Mouse (Mus musculus) thymus, postnatal 0 days (tissue): ENCODE data around the gene Spire2. TPM values are rescaled to one million over a fixed set of nuclear protein-coding genes. Genes with fewer than 3 reads are reported as not detected.
A peak's percentile ranks its signal among the peaks of the same experiment; 100 is the strongest.
"Not testable (repeated sequence)": the region's sequence is repeated elsewhere in the genome, so short reads cannot be mapped to it uniquely, and the experiment has no call there.

ENCODE experiments used
- DNase-seq: peaks from one replicate; pipeline ENCODE4 v3.0.0-alpha.2; 2015; ENCODE audit warnings: low spot score
- polyA plus RNA-seq: library from polyadenylated mRNA; unstranded; fragments of >200 nt; fragmentation: Nextera tagmentation; extraction: Ambion mirVana; gene quantifications from 2 replicates; pipeline ENCODE4 v1.2.1, GENCODE M21; 2015

Spire2 gene
- polyA plus RNA-seq, 1 experiment from 2014 or later = 1.4 TPM

DNA sequence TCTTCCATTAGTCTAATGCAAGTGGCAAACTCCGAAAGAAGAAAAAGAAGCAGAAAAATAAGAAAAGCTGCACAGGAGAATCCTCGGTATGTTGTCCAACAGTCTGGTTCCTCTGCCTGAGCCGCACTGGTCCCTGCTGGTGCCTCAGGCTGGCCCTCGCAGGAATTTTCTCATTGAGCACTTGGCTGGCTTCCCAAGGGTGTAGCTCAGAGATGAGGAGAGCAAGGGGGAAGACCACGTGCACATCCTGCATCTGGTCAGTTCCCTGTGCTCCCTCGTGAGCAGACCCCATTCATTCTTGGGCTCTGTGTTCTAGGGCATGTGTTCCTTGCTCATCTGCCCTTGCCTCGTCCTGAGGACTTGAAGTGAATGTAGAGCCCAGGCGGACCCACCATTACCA, 50.0 kb downstream of the Spire2 start:
- no peak for DNase-seq

DNA sequence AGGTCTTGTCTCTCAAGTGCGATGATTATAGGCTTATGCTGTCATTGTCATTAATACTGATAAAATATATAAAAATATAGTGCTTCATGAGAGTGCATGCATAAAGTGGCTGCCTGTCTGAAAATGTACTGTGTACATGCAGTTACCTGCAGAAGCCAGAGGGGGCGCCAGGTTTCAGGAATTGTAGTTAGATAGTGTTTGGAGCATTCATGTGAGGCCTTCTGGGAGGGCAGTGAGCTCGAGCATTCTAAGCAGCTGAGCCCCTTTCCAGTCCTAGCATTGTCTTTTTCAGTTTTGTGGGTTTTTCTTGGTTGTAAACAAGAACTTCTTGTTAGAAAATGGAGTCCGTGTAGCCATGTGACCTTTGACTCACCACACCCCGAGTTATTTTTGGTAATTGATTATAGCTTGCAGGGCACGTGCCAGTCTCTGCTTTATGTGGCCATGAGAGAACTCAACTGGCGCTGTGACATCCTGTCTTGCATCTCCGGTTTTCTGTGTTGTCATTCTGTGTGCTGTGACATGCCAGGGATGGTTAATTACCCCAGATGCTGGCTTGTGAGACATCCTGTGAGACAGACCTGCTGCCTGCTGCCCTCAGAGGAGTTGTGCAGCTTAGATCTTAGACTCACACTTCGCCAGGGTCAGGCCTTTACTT, 52.5 kb downstream of the Spire2 start:
- peak; percentile 52 for DNase-seq

DNA sequence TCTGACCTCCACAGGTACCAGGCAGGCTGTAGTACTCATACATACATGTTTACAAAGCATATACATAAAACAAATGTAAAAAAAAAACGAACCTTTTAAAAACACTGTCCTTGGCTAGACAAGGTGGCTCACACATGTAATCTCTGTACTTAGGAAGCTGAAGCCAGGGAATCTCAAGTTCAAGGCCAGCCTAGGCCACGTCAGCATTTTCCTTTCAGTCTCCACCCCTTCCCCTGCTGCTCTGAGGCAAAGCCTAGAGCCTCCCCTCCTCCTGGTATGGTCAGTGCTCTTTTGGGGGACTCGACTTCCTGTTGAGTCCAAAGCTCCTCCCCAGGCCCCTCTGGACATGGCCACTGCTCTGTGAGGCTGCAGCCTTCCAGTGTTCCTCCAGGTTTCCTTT, 54.5 kb downstream of the Spire2 start:
- no peak for DNase-seq

DNA sequence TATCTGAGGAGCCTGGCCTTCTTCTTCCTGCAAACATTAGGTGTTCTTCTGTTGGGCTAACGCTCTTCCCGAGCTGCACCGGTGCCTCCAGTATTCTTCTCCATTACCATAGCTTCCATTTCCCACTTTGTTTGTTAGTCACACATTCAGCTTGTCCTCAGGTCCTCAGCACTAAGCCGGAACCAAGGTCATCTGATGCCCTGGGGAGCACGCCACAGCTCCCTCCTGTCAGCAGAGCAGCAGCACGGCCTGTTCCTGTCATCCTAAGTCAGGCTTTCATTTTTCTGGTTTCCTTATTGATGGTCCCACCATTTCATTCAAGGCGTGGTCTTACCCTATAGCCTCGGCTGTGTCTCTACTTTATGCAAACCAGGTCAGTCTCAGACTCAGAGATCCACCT, 55.3 kb downstream of the Spire2 start:
- no peak for DNase-seq

DNA sequence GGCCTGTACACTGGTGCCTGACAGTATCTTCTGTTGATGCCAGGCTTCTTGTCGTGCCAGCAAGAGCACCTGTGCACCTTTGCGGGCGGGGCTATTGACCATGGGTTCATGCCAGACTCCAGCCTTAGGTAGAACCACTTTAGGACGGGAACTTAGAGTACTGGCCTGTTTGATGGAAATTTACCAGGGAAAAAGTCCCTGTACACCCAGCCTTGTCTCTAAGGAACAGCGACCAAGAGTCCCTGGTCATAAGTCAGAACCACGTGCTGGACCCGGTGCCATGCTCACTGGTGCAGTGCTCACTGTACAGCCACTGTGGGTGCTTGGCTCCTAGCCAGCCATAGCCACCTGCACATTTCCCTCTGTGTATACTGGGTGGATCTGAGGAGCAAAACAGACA, 56.5 kb downstream of the Spire2 start:
- DNase-seq = no peak

DNA sequence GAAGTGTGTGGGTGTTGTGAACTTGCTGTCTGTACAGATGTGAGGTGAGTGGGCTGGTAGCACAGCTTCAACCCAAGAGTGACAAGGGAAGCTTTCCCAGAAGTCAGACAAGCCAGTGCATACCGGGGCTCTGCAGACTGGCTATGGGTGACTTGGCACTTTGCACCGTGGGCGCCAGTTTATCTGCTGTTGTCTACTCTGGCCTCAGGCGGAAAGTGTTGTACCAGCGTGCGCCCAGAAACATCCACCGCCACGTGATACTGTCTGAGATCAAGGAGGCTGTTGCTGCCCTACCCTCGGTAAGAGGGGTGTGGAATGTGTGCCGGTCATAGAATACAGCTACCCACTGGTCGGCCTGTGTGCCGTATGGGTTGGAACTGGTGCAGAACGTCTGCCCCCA, 65.8 kb downstream of the Spire2 start:
- no peak for DNase-seq

DNA sequence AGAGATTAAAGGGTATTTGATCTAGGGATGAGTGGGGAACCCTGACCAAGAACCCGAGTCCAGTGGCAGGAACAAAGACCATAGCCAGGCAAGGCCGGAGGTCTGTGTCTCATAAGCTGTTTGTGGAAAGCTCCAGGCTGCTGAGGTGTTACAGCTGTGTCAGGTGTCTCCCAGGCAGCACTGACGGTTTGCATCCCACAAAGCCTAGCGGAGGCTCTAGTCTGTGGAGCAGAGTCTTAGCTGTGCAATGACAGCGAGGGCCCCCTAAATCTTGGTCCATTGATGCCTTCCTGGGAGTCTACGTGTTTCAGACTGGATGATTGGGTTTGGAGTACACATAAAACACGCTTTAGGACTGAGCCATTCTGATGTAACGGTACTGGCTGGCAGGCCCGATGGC, 69.4 kb downstream of the Spire2 start:
- DNase-seq = peak; percentile 60

DNA sequence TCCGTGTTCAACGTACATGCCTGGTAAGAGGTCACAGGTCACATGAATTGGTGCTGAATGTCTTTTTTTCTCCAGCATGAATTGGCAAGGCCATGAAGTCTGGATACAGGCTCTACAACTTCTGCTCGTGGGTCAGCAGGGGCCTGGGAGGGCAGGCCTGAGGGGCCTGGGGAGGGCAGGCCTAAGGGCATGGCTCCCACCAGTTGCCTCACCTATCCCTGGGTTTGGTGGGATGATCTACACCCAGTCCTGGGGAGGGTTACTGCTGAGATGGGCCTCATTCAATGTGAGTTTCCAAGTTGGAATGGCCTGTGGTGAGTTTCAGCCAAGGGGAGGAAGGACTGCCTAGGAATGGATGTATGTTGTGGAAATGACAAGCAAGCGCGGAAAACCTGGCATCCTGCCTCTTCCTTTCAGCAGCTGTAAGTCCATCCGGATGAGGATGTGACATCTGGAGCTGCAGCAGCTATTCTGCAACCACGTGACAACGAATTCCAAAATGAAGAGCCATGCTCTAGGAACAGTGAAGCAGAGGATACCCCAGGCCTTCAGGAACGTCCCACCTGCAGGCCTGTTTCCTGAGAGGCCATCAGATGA, 70.3 kb downstream of the Spire2 start:
- DNase-seq = no peak

DNA sequence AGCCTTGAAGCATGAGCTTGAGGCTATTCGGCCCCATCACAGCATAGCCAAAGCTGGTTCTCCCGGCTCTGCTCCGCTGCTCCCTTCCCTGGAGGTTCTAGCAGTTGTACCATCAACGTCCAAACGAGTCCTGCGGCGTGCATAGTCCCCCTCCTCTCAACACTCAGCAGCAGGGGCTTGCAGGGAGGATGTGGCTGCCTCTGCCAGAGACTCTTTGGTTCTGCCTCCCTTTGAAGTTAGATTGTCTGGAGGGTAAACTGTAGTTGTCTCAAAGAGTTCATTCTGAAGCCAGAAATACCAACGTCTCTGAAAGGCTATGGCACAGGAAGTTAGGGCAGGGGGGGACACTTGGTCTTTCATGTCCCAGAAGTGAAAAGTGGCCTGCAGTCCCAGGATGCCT, 72.0 kb downstream of the Spire2 start:
- DNase-seq = peak; percentile 87

DNA sequence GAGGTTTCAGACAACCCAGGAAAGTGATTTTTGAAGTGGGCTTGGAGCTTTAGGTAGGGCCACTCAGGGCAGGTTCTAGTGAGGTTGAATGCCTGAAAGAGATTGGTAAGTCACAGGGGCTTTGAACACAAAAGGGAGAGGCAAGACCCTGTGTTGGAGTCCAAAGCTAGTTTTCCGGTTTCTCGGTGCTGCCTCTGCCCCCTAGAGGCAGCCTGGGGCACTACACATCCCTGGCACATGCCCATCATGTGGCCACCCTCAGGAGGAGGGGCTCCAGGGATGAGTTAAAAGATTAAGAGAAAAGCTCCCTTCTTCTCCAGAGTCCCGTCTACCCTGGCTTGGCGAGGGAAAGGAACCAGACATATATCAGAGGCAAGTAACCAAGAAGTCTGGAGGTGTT, 74.3 kb downstream of the Spire2 start, which contains the start of gene Mc1r:
Gene Mc1r (plus strand): TSS at position 322 of the 400 bp plus-strand sequence.
- DNase-seq = peak; percentile 85

DNA sequence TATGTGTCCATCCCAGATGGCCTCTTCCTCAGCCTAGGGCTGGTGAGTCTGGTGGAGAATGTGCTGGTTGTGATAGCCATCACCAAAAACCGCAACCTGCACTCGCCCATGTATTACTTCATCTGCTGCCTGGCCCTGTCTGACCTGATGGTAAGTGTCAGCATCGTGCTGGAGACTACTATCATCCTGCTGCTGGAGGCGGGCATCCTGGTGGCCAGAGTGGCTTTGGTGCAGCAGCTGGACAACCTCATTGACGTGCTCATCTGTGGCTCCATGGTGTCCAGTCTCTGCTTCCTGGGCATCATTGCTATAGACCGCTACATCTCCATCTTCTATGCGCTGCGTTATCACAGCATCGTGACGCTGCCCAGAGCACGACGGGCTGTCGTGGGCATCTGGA, 75.1 kb downstream of the Spire2 start:
- no peak for DNase-seq

DNA sequence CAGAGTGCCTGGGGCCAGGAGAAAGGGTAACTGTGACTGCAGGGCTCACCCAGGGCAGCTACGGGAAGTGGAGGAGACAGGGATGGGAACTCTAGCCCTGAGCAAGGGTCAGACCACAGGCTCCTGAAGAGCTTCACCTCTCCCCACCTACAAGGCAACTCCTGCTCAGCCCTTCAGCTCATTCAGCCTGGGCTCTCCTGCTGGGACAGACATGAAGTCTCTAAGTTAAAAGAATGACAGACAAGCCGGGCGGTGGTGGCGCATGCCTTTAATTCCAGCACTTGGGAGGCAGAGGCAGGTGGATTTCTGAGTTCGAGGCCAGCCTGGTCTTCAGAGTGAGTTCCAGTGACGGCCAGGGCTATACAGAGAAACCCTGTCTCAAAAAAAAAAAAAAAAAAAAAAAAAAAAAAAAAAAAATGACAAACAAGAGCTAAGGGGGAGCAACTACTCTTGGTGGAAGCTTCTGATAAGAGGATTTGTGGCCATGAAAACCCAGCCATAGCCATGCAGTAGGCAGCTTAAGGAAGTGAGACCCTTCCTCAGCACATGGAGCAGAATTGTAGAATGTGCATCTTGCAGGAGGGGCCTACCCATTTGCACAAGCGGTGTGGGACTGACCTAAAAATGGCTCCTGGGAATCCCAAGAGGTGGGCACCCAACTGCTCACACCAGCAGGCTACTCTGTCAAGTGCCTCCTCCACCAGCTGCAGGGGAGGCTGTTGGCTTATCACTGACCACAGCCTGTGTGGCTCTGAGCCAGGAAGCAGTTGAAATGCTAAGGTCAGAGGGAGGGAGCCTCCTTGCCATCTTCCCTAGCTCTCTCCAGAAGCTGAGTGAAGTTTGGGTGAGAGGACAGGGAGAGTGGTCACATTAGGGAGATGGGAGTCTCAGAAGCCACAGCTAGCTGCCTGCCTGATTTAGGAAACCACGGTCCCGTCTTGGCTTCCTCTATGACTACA, 76.4 kb downstream of the Spire2 start:
- DNase-seq = peak; percentile 16

DNA sequence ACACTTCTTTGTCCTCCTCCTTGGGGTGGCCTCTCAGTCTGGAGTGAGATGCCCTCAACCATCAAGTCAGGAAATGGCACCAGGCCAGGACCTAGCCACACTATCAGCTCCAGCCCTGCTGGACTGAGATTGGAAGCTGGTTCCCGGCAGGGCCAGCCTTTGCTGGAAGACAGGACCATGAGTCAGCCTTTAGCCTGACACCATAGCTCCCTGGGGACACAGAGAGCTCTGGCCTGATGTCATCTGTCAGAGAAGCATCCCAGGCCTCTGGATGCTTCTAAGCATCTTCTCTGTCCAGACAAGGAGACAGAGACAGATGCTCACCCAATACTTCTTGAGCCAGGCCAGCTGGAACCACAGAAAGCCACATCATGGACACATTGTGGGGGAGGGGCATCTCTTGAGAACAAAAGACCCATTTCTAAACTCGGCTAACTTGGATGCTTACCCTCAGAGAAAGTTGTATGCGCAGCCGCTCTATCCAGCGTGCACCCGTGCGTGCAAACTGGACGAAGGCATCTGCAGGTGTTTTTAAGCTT, 77.6 kb downstream of the Spire2 start:
- no peak for DNase-seq

DNA sequence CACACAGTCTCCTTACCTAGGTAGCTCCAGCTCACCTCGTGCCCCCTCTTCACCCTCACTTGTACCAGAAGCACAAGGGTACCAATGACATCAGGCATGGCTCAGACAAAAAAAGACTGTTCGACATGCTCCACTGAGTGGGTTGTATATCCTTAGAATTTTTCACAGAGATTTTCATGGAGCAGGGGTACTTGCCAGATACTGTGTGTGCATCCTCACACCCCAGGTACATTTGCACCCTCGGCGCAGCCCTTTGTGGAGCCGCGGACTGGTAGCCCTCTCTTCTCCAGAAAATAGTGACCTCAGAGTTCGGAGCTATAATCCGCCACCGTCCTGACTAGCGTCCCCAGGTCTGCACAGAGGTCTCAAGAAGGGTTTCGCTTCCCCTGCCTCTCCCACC, 78.3 kb downstream of the Spire2 start:
- no peak for DNase-seq

DNA sequence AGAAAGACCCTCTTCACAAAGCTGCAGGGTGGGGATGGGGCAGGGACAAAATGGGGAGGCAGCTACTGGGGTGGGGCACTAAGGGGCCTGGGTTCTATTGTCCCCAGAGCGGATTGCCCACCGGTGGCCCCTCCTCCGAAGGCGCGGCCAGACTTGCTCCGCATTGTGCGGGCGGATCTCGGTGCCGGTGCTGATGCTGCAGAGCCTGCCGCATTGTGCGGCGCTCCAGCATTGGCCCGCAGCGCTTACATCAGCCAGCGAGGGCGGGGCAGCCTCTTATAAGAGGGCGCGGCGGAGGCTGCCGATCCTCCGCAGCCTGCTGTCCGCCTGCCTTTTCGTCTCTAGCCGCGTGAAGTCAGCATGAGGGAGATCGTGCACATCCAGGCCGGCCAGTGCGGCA, 78.7 kb downstream of the Spire2 start, which contains the start of gene Tubb3:
Gene Tubb3 (plus strand): TSS at position 179 of the 400 bp plus-strand sequence.
- peak; percentile 65 for DNase-seq

DNA sequence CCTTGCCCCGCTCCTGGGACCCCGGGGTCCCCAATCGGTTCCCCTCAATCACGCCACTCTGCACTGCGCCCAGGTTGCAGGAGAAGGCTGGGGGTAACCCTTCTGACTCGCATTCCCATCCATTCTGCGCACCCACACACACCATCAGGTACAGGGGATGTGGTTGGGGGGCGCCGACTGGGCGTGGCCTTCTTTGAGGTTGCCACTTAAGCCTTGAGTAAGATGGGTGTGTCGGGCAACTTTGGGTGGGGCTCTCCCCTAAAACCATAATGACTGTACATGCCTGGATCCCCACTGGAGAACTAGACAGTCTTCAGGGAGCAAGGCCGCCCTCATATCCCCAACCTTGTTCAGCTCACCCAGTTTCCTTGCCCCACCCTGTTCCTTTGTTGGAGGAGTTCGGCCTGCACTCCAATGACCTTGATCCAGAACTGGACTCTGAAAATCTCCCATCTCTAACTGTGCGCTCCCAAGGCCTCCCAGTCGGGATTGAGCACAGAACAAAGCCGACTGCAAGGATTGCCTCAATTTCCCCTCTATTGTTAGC, 79.3 kb downstream of the Spire2 start:
- DNase-seq = peak; percentile 58

DNA sequence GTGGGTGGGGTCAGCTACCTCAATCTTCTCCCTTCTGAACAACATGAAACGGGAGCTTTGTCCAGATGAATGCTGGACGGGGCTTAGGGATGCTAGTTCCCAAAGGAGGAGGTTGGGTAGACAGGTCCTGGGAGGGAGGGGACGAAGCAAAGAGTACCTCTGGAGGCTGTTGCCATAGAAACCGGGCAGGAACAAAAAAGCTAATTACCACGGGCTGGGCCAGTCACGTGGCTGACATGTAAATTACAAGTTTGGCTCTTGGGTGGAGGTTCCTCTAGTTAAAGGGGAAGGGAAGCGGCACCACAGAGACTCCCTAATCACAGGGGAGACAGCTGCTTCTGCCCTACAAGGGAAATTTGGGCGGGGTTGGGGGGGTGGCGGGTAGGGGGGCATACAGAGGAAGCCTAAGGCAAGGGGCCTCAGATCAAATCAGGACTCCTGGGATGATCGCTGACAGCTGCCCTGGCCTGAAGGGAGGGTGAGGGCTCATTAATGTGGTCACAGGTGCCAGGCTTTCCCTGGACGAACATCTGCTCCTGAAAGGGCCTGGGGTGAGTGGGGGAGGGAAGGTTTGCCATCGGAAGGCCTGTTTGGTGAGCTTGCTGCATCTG, 80.2 kb downstream of the Spire2 start:
- DNase-seq = peak; percentile 73

DNA sequence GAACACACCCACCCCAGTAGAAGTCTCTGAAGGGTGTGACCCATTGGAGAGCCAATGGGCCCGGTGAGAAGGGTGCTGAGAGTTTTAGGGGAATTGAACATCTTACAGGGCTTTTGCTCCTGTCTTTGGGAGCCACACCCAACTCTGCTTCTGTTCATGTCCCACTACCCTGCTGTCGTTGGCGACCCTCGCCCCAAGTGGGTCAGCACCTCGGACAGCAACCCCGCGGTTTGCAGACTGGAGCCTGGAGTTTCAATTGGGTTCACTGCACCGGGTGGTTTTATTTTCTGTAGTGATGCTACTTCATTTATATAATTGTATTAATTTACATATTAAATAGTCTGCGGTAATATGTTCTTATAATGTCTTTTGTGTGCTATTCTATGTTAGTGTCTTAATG, 81.7 kb downstream of the Spire2 start:
- DNase-seq = peak; percentile 41

DNA sequence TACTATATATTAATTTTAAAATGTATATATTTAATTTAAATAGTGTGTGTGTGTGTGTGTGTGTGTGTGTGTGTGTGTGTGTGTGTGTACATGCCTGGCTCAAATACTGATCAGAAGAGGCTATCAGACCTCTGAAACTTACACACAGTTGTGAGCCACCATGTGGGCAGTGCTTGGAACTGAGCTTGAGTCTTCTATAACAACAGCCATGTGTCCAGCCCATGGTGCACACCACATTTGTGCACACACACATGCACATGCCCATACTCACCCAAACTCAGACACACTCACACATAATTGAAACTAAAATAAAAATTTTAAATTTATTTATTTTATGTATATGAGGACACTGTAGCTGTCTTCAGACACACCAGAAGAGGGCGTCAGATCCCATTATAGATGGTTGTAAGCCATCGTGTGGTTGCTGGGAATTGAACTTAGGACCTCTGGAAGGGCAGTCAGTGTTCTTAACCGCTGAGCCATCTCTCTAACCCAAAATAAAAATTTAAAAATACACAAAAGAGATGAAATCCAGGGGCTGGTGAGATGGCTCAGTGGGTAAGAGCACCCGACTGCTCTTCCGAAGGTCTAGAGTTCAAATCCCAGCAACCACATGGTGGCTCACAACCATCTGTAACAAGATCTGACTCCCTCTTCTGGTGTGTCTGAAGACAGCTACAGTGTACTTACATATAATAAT, 82.6 kb downstream of the Spire2 start:
- not testable (repeated sequence) for DNase-seq
